Mouse (Mus musculus): ENCODE measurements around the gene Cacna1c.

Cacna1c gene

GRCm38 (mm10) chr6:119196382-119197305, at the start of gene Cacna1c:
Gene Cacna1c (minus strand): TSS chr6:119196418.
- DNase-seq = peak; percentile 56 to 79

GRCm38 (mm10) chr6:119240871-119241705, 44.9 kb upstream of the Cacna1c start:
- DNase-seq = no peak

GRCm38 (mm10) chr6:119240256-119240655, 44.0 kb upstream of the Cacna1c start:
- DNase-seq = no peak

GRCm38 (mm10) chr6:119239341-119240005, 43.3 kb upstream of the Cacna1c start:
- DNase-seq = no peak

GRCm38 (mm10) chr6:119237427-119237989, 41.3 kb upstream of the Cacna1c start:
- peak; percentile 79 to 85 for DNase-seq

GRCm38 (mm10) chr6:119236241-119236640, 40.0 kb upstream of the Cacna1c start, which contains the start of gene Cacna2d4:
Gene Cacna2d4 (plus strand): TSS chr6:119236526.
- DNase-seq = no peak

- no peak for DNase-seq
Measured at GRCm38 (mm10) chr6:119235441-119235840, 39.2 kb upstream of the Cacna1c start.

- no peak for DNase-seq
Measured at GRCm38 (mm10) chr6:119233066-119233465, 36.8 kb upstream of the Cacna1c start.

- no peak for DNase-seq
Measured at GRCm38 (mm10) chr6:119228861-119229603, 32.8 kb upstream of the Cacna1c start.

GRCm38 (mm10) chr6:119227001-119227400, 30.8 kb upstream of the Cacna1c start:
- DNase-seq = no peak

- DNase-seq = no peak
Measured at GRCm38 (mm10) chr6:119225731-119226130, 29.5 kb upstream of the Cacna1c start.

- peak in 1 of 2 experiments; percentile 1 for DNase-seq
Measured at GRCm38 (mm10) chr6:119225226-119225625, 29.0 kb upstream of the Cacna1c start.

GRCm38 (mm10) chr6:119224451-119225195, 28.4 kb upstream of the Cacna1c start:
- DNase-seq = peak in 1 of 2 experiments; percentile 18

- peak; percentile 26 to 65 for DNase-seq
Measured at GRCm38 (mm10) chr6:119220297-119220696, 24.1 kb upstream of the Cacna1c start.

GRCm38 (mm10) chr6:119219237-119219870, 23.1 kb upstream of the Cacna1c start:
- peak in 1 of 2 experiments; percentile 18 for DNase-seq

- DNase-seq = peak in 1 of 2 experiments; percentile 6
Measured at GRCm38 (mm10) chr6:119218591-119218990, 22.4 kb upstream of the Cacna1c start.

- peak in 1 of 2 experiments; percentile 17 for DNase-seq
Measured at GRCm38 (mm10) chr6:119217661-119218060, 21.4 kb upstream of the Cacna1c start.

- DNase-seq = peak in 1 of 2 experiments; percentile 35
Measured at GRCm38 (mm10) chr6:119215040-119215613, 18.9 kb upstream of the Cacna1c start.

- no peak for DNase-seq
Measured at GRCm38 (mm10) chr6:119214190-119214589, 18.0 kb upstream of the Cacna1c start.

- DNase-seq = no peak
Measured at GRCm38 (mm10) chr6:119213375-119213774, 17.2 kb upstream of the Cacna1c start.

Measured in lung, postnatal 4 days (tissue).